Mouse (Mus musculus): Measurements from ENCODE around the gene Tiprl. TPM values are rescaled to one million over a fixed set of nuclear protein-coding genes. Genes with fewer than 3 reads are reported as not detected.

Tiprl gene
- polyA plus RNA-seq, 1 experiment: 19.2 TPM

DNA sequence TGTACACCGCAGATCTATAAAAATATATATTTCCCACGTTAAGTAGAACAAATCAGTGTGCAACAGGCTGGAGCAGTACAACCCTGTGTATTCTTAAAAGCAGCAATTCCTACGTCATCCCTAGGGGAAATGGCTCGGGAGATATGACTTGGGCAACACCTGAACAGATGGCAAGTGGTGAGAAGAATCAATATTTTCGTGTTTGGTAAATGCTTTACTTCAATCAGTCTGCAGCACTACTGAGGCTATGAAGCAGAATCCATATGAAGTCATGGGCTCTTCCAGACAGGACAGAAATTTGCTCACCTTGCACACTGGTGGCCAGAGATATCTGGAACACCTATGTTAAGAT, 42.2 kb downstream of the Tiprl start:
- no peak for TF ChIP-seq CTCF (IDR thresholded peaks at IDR 0.05; ENCODE audit: extremely low read depth, insufficient read length, insufficient replicate concordance, low read depth, low read length)
- TF ChIP-seq POLR2A (IDR thresholded peaks at IDR 0.05; ENCODE audit: low read depth, low read length): no peak
- H3K4me3 ChIP-seq (ENCODE audit: low read depth, low read length): peak overlapping the region; percentile 85
- H3K4me1 ChIP-seq (ENCODE audit: control insufficient read depth, insufficient read depth, insufficient read length, low read length): peaks cover 38% of the 10 kb centered on the region
- H3K27ac ChIP-seq (ENCODE audit: insufficient read depth, low read depth, low read length): peak overlapping the region; percentile 56
- WGBS: 4% methylated on average over 5 of the region's 5 CpGs
- H3K36me3 ChIP-seq (ENCODE audit: control insufficient read depth, insufficient read depth, low read length): no peaks in the 10 kb centered on the region
- H3K27me3 ChIP-seq (ENCODE audit: control insufficient read depth, insufficient read depth, low read length): no peaks in the 10 kb centered on the region

DNA sequence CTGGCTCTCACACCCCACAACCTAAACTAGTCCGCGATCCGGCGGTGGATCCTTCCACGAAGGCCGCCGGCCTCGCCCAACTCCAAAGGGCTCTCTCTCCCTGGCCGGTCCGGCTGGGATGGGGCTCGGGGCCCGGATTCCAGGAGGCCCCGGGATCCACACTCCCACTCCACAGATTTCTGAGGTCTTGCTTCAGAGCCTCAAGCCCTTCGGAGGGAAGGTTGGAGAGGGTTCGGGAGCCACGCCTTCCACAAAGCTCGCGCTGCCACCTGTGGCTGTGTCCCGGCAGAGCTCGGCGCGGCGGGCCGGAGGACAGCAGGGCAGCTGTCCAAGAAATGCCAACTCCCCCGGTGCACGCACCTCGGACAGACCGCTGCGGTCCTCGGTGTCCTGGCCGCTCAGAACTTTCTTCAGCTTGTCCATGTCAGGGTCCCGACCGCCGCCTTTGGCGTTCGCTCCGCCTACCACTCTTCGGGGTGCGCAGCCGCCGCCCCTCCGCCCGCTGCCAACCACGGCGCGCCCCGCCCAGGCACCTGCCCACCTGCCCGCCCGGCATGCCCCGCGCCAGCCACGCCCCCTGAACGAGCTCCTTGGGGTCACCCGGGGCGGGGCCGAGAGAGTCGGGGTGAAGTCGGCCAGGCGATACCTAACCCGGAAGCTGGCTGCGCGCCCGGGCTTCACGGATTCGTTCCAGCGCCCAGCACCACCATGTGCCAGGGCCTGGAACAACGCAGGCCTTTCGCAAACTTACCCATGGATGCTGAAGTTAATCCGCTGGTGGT, 42.7 kb downstream of the Tiprl start, which contains the start of gene Sft2d2:
Gene Sft2d2, minus strand, starts transcription at position 559 of the 782 bp plus-strand sequence.
- peak within 1 kb of the TSS; percentile 93 for H3K27ac ChIP-seq (ENCODE audit: insufficient read depth, low read depth, low read length)
- under 1% methylated on average over 69 of the region's 69 CpGs for WGBS
- H3K36me3 ChIP-seq (ENCODE audit: control insufficient read depth, insufficient read depth, low read length): no peaks in the 10 kb centered on the region
- peak within 1 kb of the TSS; percentile 85 for H3K4me3 ChIP-seq (ENCODE audit: low read depth, low read length)
- TF ChIP-seq POLR2A (IDR thresholded peaks at IDR 0.05; ENCODE audit: low read depth, low read length) (peak; percentile 79), CTCF (IDR thresholded peaks at IDR 0.05; ENCODE audit: extremely low read depth, insufficient read length, insufficient replicate concordance, low read depth, low read length) (peak; percentile 39; the same call in 1 of the 2 replicates)
- no peaks in the 10 kb centered on the region for H3K27me3 ChIP-seq (ENCODE audit: control insufficient read depth, insufficient read depth, low read length)
- peaks cover 40% of the 10 kb centered on the region for H3K4me1 ChIP-seq (ENCODE audit: control insufficient read depth, insufficient read depth, insufficient read length, low read length)

DNA sequence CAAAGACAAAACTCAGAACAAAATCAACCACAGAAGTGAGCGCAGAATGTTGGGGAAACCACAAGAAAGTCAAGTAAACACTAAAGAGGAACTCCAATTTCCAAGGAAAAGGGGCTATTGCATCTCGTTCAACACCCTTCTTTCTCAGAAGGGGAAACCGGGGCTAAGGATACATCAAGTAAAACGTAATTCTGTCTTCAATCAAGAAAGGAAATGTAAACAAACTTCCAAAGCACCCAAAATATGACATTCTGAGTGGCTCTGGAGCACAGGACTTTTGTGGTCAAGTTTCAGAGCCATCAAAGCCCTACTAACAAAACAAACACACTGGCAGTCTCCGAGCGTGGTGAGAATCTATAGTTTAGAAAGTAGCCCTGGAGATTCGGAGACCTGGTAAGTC, 43.4 kb downstream of the Tiprl start:
- TF ChIP-seq POLR2A (IDR thresholded peaks at IDR 0.05; ENCODE audit: low read depth, low read length): no peak
- Histone ChIP-seq H3K27me3 (ENCODE audit: control insufficient read depth, insufficient read depth, low read length) (no peaks in the 10 kb centered on the region), H3K27ac (ENCODE audit: insufficient read depth, low read depth, low read length) (peak overlapping the region; percentile 93), H3K4me3 (ENCODE audit: low read depth, low read length) (peak overlapping the region; percentile 85), H3K4me1 (ENCODE audit: control insufficient read depth, insufficient read depth, insufficient read length, low read length) (peaks cover 40% of the 10 kb centered on the region), H3K36me3 (ENCODE audit: control insufficient read depth, insufficient read depth, low read length) (no peaks in the 10 kb centered on the region)
- 3% methylated on average over 7 of the region's 7 CpGs for WGBS

DNA sequence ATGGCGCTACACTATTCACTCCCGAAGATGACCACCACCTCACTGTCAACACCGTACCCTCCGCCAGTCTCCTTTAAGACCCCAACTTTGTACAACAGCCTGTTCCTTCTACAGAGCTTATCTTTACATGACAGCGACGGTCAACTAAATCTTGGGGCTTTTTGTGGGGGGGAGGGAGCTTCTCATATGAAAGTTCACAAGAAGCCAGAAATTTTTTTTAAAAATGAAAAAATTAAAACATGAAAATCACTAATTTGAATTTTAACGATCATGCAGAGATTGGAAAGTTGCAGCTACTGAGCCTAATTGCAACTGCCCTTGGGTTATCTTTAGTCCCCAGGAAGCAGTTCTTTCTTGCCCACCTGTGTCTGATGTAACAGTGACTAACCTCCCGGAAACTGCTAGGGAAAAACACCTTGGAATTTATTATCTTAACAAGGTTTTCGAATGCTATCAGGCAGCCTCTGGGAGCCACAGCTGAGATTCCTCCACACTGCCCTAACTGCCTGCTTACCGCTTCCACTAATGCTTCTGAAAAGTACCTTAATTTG, 44.0 kb downstream of the Tiprl start:
- peak overlapping the region; percentile 93 for H3K27ac ChIP-seq (ENCODE audit: insufficient read depth, low read depth, low read length)
- TF ChIP-seq CTCF (IDR thresholded peaks at IDR 0.05; ENCODE audit: extremely low read depth, insufficient read length, insufficient replicate concordance, low read depth, low read length) (no peak), POLR2A (IDR thresholded peaks at IDR 0.05; ENCODE audit: low read depth, low read length) (no peak)
- peak overlapping the region; percentile 47 for H3K4me3 ChIP-seq (ENCODE audit: low read depth, low read length)
- no peaks in the 10 kb centered on the region for H3K27me3 ChIP-seq (ENCODE audit: control insufficient read depth, insufficient read depth, low read length)
- H3K36me3 ChIP-seq (ENCODE audit: control insufficient read depth, insufficient read depth, low read length): no peaks in the 10 kb centered on the region; the same call in 1 of the 2 replicates
- H3K4me1 ChIP-seq (ENCODE audit: control insufficient read depth, insufficient read depth, insufficient read length, low read length): peaks cover 40% of the 10 kb centered on the region
- WGBS: 32% methylated on average over 10 of the region's 10 CpGs

DNA sequence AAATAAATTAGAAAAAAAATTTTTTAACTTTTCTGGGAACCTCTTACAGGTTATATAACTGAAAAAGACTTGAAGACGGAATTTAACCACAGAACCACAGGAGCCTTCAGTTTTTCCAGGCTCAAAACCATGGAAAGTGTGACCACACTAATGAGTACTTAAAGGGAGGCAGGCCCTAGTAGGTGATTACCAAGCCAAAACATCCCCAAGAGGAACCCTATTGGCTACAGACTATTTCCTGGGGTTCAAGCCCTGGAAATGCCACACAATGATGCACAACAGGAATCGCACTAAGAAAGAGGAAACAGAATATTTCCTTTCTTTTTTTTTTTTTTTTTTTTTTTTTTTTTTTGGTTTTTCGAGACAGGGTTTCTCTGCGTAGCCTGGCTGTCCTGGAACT, 44.7 kb downstream of the Tiprl start:
- 39% methylated on average over 4 of the region's 4 CpGs for WGBS
- H3K27ac ChIP-seq (ENCODE audit: insufficient read depth, low read depth, low read length): peak overlapping the region; percentile 66; the same call in 1 of the 2 replicates
- H3K4me3 ChIP-seq (ENCODE audit: low read depth, low read length): peak overlapping the region; percentile 47; the same call in 1 of the 2 replicates

DNA sequence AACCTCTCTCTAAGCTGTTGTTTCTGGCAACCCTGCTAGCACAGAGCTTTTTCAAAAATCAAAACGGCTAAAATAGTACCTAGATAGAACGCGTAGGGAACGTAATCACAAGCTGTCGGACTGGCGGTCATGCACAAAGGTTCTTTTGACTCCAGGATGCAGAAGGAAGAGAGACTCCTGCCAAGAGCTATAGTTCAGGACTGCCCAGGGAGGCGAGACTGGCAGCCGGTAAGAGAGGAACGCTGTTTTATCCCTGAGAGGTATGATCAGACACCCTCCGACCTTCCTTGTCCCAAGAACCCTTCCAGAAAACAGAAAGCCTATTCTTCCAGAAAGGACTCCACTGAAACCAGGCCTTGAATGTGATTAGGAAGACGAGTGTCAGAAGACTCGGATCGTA, 45.2 kb downstream of the Tiprl start:
- peaks cover 9% of the 10 kb centered on the region for H3K36me3 ChIP-seq (ENCODE audit: control insufficient read depth, insufficient read depth, low read length)
- H3K4me3 ChIP-seq (ENCODE audit: low read depth, low read length): peak overlapping the region; percentile 29; the same call in 1 of the 2 replicates
- 27% methylated on average over 13 of the region's 13 CpGs for WGBS
- no peak for TF ChIP-seq CTCF (IDR thresholded peaks at IDR 0.05; ENCODE audit: extremely low read depth, insufficient read length, insufficient replicate concordance, low read depth, low read length)
- H3K4me1 ChIP-seq (ENCODE audit: control insufficient read depth, insufficient read depth, insufficient read length, low read length): peaks cover 34% of the 10 kb centered on the region
- H3K27ac ChIP-seq (ENCODE audit: insufficient read depth, low read depth, low read length): peak overlapping the region; percentile 61
- no peaks in the 10 kb centered on the region for H3K27me3 ChIP-seq (ENCODE audit: control insufficient read depth, insufficient read depth, low read length)

More for the DNA sequence above, 44.7 kb downstream of the Tiprl start:
- H3K27me3 ChIP-seq (ENCODE audit: control insufficient read depth, insufficient read depth, low read length): no peaks in the 10 kb centered on the region
- H3K4me1 ChIP-seq (ENCODE audit: control insufficient read depth, insufficient read depth, insufficient read length, low read length): peaks cover 34% of the 10 kb centered on the region
- peaks cover 4% of the 10 kb centered on the region; the same call in 1 of the 2 replicates for H3K36me3 ChIP-seq (ENCODE audit: control insufficient read depth, insufficient read depth, low read length)
- TF ChIP-seq CTCF (IDR thresholded peaks at IDR 0.05; ENCODE audit: extremely low read depth, insufficient read length, insufficient replicate concordance, low read depth, low read length) (no peak), POLR2A (IDR thresholded peaks at IDR 0.05; ENCODE audit: low read depth, low read length) (no peak)

DNA sequence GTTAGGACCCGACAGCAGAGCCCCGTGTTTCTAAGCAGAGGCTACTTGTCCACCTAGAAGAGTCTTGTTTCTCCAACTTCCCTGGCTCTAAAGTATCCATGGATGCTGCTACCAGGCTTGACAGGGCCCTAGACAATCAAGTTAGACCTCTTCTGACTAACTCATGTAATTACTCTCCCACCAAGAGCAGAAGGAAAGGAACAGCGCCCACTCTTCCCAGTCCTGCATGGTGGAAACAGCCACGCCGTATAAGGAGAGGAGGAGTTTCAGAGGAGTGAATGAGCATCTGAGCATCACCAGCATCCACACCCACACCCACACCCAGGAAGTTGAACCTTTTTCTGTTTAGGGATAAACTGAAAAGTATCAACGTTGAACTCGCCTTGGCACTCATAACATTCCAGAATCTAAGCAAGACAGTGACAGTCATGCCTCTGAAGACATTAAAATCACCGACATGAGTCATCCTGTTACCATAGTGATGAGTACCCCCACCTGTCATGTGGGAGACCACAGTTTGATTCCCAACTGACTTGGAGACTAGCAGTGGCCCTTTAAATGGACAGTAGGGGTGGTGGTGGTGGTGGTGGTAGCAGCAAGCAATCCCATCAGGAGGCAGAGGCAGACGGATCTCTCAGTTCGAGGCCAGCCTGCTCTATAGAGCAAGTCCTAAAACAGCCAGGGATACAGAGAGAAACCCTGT, 46.1 kb downstream of the Tiprl start:
- Histone ChIP-seq H3K4me3 (ENCODE audit: low read depth, low read length) (no peak overlapping the region), H3K4me1 (ENCODE audit: control insufficient read depth, insufficient read depth, insufficient read length, low read length) (peaks cover 34% of the 10 kb centered on the region), H3K27ac (ENCODE audit: insufficient read depth, low read depth, low read length) (no peak overlapping the region), H3K27me3 (ENCODE audit: control insufficient read depth, insufficient read depth, low read length) (no peaks in the 10 kb centered on the region), H3K36me3 (ENCODE audit: control insufficient read depth, insufficient read depth, low read length) (peaks cover 15% of the 10 kb centered on the region)
- 77% methylated on average over 10 of the region's 10 CpGs for WGBS
- TF ChIP-seq CTCF (IDR thresholded peaks at IDR 0.05; ENCODE audit: extremely low read depth, insufficient read length, insufficient replicate concordance, low read depth, low read length) (no peak), POLR2A (IDR thresholded peaks at IDR 0.05; ENCODE audit: low read depth, low read length) (no peak)
